Mouse (Mus musculus) liver, embryonic 14.5 days (tissue): Measurements from ENCODE around the gene Rbm25.

ENCODE experiments used
- CTCF ChIP-seq: IDR thresholded peaks from 2 replicates; pipeline ENCODE4 v1.5.1; 2016; ENCODE audit warnings: antibody characterized with exemption, low read depth, control low read depth
- EP300 ChIP-seq: IDR thresholded peaks from 2 replicates; pipeline ENCODE4 v1.6.1; 2016; ENCODE audit warnings: antibody characterized with exemption, low read depth

DNA sequence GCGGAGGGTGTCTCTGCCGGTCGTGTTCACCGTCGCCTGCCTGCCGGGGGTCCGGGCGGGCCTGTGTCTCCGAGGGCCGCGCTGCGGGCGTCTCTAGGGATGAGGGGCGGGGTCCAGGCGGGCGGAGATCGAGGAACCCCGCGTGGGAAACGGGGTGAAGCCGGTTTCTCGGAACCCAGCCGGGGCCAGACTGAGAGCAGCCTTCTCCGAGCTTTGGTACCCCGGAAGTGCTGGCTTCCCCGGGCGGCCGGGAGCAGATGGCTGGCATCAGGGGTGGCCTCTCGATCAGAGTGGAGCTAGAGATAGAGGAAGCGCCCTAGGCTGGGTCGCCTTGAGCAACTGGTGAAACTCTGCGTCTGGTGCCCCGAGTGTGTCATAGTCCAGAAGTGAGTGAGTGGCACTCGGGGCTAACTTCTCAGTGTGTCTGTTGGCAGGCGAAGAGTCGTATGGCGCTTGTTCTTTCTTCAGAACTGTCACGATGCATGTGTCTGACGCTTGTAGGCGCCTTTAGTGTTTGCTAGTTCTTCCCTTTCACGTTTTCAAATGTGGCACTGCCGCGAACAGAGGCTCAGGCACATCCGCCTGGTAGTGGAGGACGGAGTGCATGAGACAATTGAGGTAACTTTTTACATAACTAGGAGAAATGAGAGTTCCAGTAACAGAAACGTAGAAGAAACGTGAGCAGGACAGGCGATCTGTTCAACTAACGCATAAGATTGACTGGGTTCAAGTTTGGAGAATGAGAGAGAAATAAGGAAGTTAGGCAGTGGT lies 57.5 kb downstream of the Rbm25 start:
- no peak for TF ChIP-seq CTCF
- TF ChIP-seq EP300: no peak
